Mouse (Mus musculus) adrenal gland, postnatal 4 days (tissue): Measurements from ENCODE around the gene Sh3kbp1. TPM values are rescaled to one million over a fixed set of nuclear protein-coding genes. Genes with fewer than 3 reads are reported as not detected.
A peak's percentile ranks its signal among the peaks of the same experiment; 100 is the strongest.

Experiments
- DNase-seq, 2 experiments: peaks; one replicate each; pipeline ENCODE4 v3.0.0; 2021 to 2022; ENCODE audit warnings: low spot score in 2 of 2, mixed read lengths in 2 of 2
- total RNA-seq, 2 experiments: library from RNA; stranded (reverse); gene quantifications; 2 replicates each; pipeline ENCODE4 v1.2.3; 2021

Gene Sh3kbp1
- total RNA-seq, 2 experiments from 2014 or later, result 24.7 to 30.8 TPM

- DNase-seq, result no peak
Measured at GRCm38 (mm10) chrX:159735513-159736099, 108.5 kb downstream of the Sh3kbp1 start.

- DNase-seq, result no peak
Measured at GRCm38 (mm10) chrX:159737344-159737743, 110.3 kb downstream of the Sh3kbp1 start.

GRCm38 (mm10) chrX:159744035-159744434 lies 117.0 kb downstream of the Sh3kbp1 start:
- DNase-seq, result no peak

- no peak for DNase-seq
Measured at GRCm38 (mm10) chrX:159744620-159745019, 117.5 kb downstream of the Sh3kbp1 start.

- DNase-seq, result peak in 1 of 2 experiments; percentile 3
Measured at GRCm38 (mm10) chrX:159751834-159752233, 124.8 kb downstream of the Sh3kbp1 start.

- no peak for DNase-seq
Measured at GRCm38 (mm10) chrX:159756261-159756660, 129.2 kb downstream of the Sh3kbp1 start.

- DNase-seq, result no peak
Measured at GRCm38 (mm10) chrX:159756901-159757821, 130.1 kb downstream of the Sh3kbp1 start.

- no peak for DNase-seq
Measured at GRCm38 (mm10) chrX:159757854-159758540, 130.9 kb downstream of the Sh3kbp1 start.

GRCm38 (mm10) chrX:159763801-159764200 lies 136.7 kb downstream of the Sh3kbp1 start:
- DNase-seq, result no peak

GRCm38 (mm10) chrX:159765850-159766249 lies 138.8 kb downstream of the Sh3kbp1 start:
- no peak for DNase-seq

- DNase-seq, result no peak
Measured at GRCm38 (mm10) chrX:159769005-159769404, 141.9 kb downstream of the Sh3kbp1 start.

GRCm38 (mm10) chrX:159769773-159770172 lies 142.7 kb downstream of the Sh3kbp1 start:
- no peak for DNase-seq

- DNase-seq, result no peak
Measured at GRCm38 (mm10) chrX:159772137-159772536, 145.1 kb downstream of the Sh3kbp1 start.

GRCm38 (mm10) chrX:159775042-159775441 lies 148.0 kb downstream of the Sh3kbp1 start:
- DNase-seq, result no peak

- no peak for DNase-seq
Measured at GRCm38 (mm10) chrX:159778787-159779186, 151.7 kb downstream of the Sh3kbp1 start.

- DNase-seq, result no peak
Measured at GRCm38 (mm10) chrX:159790516-159790915, 163.4 kb downstream of the Sh3kbp1 start.

- DNase-seq, result no peak
Measured at GRCm38 (mm10) chrX:159795603-159796002, 168.5 kb downstream of the Sh3kbp1 start.

GRCm38 (mm10) chrX:159804371-159804770 lies 177.3 kb downstream of the Sh3kbp1 start:
- DNase-seq, result no peak

GRCm38 (mm10) chrX:159809510-159809909 lies 182.4 kb downstream of the Sh3kbp1 start:
- no peak for DNase-seq

- DNase-seq, result no peak
Measured at GRCm38 (mm10) chrX:159810469-159810868, 183.4 kb downstream of the Sh3kbp1 start.

- DNase-seq, result no peak
Measured at GRCm38 (mm10) chrX:159817508-159817907, 190.4 kb downstream of the Sh3kbp1 start.

GRCm38 (mm10) chrX:159828135-159828534 lies 201.1 kb downstream of the Sh3kbp1 start:
- DNase-seq, result no peak
